Mouse (Mus musculus) ovary, adult 10 weeks (tissue): ENCODE results near the gene Olfr610. TPM values are rescaled to one million over a fixed set of nuclear protein-coding genes. Genes with fewer than 3 reads are reported as not detected.

Experiments
- polyA plus RNA-seq: library from polyadenylated mRNA; stranded (reverse); fragments of 350-450 nt; fragmentation: Illumina TruSeq; extraction: RNeasy Lipid Tissue Mini Kit (QIAGEN cat#74804); gene quantifications from one replicate; pipeline ENCODE4 v1.2.3, GENCODE M21; 2014

The Olfr610 gene
- polyA plus RNA-seq = not detected

GRCm38 (mm10) chr7:103512022-103512421 is at the start of gene Olfr610:
TSS of gene Olfr610 (minus strand) at chr7:103512122.

GRCm38 (mm10) chr7:103555779-103556178 is 43.9 kb upstream of the Olfr610 start, which contains the start of gene Olfr615:
TSS of gene Olfr615 (plus strand) at chr7:103556079.

GRCm38 (mm10) chr7:103547774-103548173 is 35.9 kb upstream of the Olfr610 start, which contains the start of gene Olfr613:
TSS of gene Olfr613 (plus strand) at chr7:103548074.

GRCm38 (mm10) chr7:103542617-103543016 is 30.7 kb upstream of the Olfr610 start, which contains the start of gene Olfr612:
TSS of gene Olfr612 (minus strand) at chr7:103542717.

GRCm38 (mm10) chr7:103520746-103521145 is 8.8 kb upstream of the Olfr610 start, which contains the start of gene Olfr611:
TSS of gene Olfr611 (minus strand) at chr7:103520846.

GRCm38 (mm10) chr7:103497962-103498361 is 14.0 kb downstream of the Olfr610 start, which contains the start of gene Olfr609:
TSS of gene Olfr609 (minus strand) at chr7:103498062.

GRCm38 (mm10) chr7:103469577-103469976 is 42.3 kb downstream of the Olfr610 start, which contains the start of gene Olfr608:
TSS of gene Olfr608 (plus strand) at chr7:103469877.

Other genes with a start within 250 kb of the Olfr610 start
- not detected for gene Olfr596, start 206.5 kb downstream of the Olfr610 start, polyA plus RNA-seq
- gene Olfr597, start 195.8 kb downstream of the Olfr610 start, polyA plus RNA-seq = not detected
- gene Olfr598, start 188.6 kb downstream of the Olfr610 start, polyA plus RNA-seq = not detected
- gene Olfr599, start 176.2 kb downstream of the Olfr610 start, polyA plus RNA-seq = not detected
- not detected for gene Olfr600, start 162.5 kb downstream of the Olfr610 start, polyA plus RNA-seq
- not detected for gene Olfr601, start 149.5 kb downstream of the Olfr610 start, polyA plus RNA-seq
- not detected for gene Olfr603, start 125.9 kb downstream of the Olfr610 start, polyA plus RNA-seq
- gene Usp17lc, start 97.0 kb downstream of the Olfr610 start, polyA plus RNA-seq = not detected
- not detected for gene Olfr605, start 66.7 kb downstream of the Olfr610 start, polyA plus RNA-seq
- not detected for gene Olfr606, start 63.1 kb downstream of the Olfr610 start, polyA plus RNA-seq
- not detected for gene Olfr607, start 48.0 kb downstream of the Olfr610 start, polyA plus RNA-seq
- not detected for gene Olfr608, start 42.2 kb downstream of the Olfr610 start, polyA plus RNA-seq
- gene Olfr609, start 14.1 kb downstream of the Olfr610 start, polyA plus RNA-seq = not detected
- not detected for gene Olfr611, start 8.7 kb upstream of the Olfr610 start, polyA plus RNA-seq
- gene Olfr612, start 30.6 kb upstream of the Olfr610 start, polyA plus RNA-seq = not detected
- gene Olfr613, start 36.0 kb upstream of the Olfr610 start, polyA plus RNA-seq = not detected
- not detected for gene Olfr615, start 44.0 kb upstream of the Olfr610 start, polyA plus RNA-seq
- gene Olfr616, start 57.0 kb upstream of the Olfr610 start, polyA plus RNA-seq = not detected
- not detected for gene Olfr617, start 60.9 kb upstream of the Olfr610 start, polyA plus RNA-seq
- gene Olfr618, start 78.0 kb upstream of the Olfr610 start, polyA plus RNA-seq = not detected
- not detected for gene Olfr619, start 88.5 kb upstream of the Olfr610 start, polyA plus RNA-seq
- gene Olfr620, start 100.4 kb upstream of the Olfr610 start, polyA plus RNA-seq = not detected
- gene Olfr622, start 130.6 kb upstream of the Olfr610 start, polyA plus RNA-seq = not detected
- not detected for gene Olfr623, start 151.6 kb upstream of the Olfr610 start, polyA plus RNA-seq
- gene Olfr624, start 159.1 kb upstream of the Olfr610 start, polyA plus RNA-seq = 0.63 TPM
- not detected for gene Olfr625-ps1, start 170.6 kb upstream of the Olfr610 start, polyA plus RNA-seq
- gene Olfr243, start 202.5 kb upstream of the Olfr610 start, polyA plus RNA-seq = not detected
- gene Olfr628, start 218.3 kb upstream of the Olfr610 start, polyA plus RNA-seq = not detected
- not detected for gene Olfr629, start 232.8 kb upstream of the Olfr610 start, polyA plus RNA-seq
- gene Olfr630, start 245.2 kb upstream of the Olfr610 start, polyA plus RNA-seq = not detected